Mouse (Mus musculus) frontal cortex, postnatal 36 days (tissue): Measurements from ENCODE around the gene Gucy2c.

Experiments used
- DNase-seq, 2 experiments: peaks; one replicate each; pipeline ENCODE4 v3.0.0; 2022; ENCODE audit warnings: low spot score in 2 of 2

Gucy2c gene

DNA sequence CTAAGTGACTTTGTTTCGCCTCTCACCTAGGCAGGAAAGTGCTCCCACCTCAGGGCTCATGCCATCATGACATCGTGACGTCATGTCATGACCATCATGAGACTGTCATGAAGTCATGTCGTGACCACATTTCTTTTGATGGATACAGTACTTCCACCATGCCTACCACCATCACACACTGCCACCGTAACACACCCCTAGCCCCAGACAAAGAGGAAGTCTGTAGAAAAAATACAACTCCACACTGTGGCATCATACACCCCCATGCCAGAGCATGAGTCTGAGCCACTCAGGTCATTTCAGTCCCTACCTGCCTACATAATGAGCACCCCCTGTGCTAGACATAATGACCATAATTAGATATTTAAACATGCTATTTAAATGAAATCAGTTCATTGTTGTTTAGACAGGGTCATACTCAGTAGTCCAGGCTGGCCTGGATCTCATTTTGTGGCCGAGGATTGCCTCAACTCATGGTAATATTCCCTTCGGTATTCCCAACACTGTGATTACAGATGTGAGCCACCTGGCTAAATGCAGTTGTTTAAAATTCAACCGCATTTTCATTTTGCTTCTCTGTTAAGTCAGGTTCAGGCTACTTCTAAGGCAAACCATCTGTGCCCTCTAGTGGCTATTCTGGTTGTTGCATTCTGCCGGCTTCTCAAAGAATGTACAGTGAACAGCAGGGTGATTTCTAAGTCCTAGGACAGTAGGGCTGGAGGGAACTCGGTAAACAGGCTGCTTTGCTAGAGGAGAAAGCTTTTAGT lies 39.0 kb downstream of the Gucy2c start:
- DNase-seq = peak; percentile 86 to 95

DNA sequence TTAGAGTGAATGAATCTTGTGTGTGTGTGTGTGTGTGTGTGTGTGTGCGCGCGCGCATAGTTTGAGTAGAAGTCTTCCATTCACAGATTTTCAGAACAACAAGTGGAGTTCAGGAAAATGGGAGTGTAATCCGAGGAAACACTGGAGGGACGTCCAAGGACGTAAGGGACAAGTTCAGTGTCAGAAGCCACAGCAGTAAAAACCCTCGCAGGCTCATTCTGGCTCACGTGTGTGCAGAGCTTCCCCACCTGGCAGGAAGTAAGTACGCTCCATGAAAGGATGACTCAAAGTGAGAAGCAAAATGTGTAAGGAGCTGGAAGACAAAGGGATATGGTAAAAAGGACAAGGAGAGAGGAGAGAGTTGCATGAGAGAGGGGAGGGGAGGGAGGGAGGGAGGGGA lies 40.3 kb downstream of the Gucy2c start:
- no peak for DNase-seq

DNA sequence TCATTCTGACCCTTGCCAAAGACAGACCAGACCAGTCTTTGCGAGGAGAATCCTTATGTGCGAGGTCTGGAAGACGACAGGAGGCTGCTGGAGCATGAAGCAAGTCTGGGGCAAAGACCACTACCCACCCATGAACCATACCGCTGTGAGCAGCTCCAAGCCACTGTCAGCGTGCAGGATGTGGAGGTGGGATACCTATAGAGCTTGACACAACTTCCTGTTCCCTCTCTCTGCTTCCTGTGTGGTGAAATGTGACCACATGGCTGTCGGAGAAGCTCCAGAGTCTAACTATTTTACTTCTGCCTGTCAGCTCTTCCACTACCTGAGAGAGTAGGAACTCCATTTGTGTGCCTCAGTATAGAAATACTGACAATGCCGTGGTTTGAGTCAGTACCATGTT lies 45.8 kb downstream of the Gucy2c start:
- no peak for DNase-seq

- no peak for DNase-seq
Measured at GRCm38 (mm10) chr6:136728144-136728543, 53.4 kb downstream of the Gucy2c start.

- DNase-seq = no peak
Measured at GRCm38 (mm10) chr6:136723171-136723570, 58.4 kb downstream of the Gucy2c start.

- DNase-seq = no peak
Measured at GRCm38 (mm10) chr6:136722565-136722964, 59.0 kb downstream of the Gucy2c start.

GRCm38 (mm10) chr6:136721925-136722324 lies 59.6 kb downstream of the Gucy2c start:
- DNase-seq = peak; percentile 44 to 56

DNA sequence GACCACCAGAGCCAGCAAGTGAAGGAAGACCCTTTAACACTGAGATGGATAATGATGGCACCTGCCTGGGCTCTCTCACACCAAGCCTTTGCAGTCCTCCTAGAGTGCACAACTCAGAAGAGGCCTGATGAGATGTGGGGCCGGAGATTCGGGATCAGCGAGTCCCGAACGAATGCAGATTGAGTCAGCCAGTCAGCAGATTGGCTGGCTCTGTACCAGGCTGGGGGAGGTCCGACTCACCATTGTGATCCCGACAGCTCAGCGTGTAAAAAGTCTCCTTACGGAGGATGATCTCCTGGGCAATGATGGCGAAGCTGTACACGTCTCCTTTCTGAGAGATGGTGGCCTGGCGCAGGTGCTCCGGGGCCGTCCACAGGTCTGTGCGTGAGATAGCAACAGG lies 61.1 kb downstream of the Gucy2c start:
- no peak for DNase-seq

DNA sequence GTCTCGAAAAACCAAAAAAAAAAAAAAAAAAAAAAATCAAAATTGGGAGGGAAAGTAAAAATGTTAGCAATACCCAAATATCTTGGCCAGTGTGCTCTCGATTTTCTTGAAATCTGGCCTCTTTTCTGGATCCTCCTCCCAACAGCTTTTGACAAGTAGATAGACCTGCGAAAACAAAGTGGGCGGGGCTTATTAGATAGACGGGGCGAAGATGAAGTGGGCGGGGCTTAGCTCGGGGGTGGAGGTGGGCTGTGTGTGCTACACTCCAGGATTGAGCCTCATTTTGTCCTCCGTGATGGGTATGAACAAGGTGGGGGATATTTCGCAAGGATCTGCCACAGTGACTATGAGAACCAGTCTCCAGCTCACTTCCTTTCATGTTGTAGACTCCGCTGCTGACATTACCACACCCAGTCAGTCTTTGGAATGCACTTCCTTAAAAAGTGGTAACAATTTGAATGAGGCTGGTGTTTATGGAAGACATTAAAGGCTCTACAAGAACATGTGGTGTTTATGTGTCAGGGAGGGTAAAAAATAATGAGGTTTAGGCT lies 65.6 kb downstream of the Gucy2c start:
- DNase-seq = no peak

GRCm38 (mm10) chr6:136714097-136714496 lies 67.5 kb downstream of the Gucy2c start:
- DNase-seq = no peak

DNA sequence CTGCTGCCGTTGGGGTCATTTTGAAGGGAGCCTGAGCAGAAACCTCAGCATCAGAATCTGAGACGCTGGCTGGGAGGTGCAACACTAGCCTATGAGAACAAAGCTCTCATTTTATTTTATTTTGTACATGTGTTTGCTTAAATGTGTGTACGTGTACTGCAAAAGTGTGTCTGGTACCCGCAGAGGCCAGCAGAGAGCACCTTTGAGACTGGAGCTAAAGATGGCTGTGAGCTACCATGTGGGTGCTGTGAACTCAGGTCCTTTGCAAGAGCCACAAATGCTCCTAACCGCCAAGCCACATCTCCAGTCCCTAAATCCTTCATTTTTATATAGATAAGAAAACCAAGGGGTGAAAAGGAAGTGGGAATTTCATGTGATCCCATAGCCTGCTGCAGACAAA lies 71.2 kb downstream of the Gucy2c start:
- no peak for DNase-seq

DNA sequence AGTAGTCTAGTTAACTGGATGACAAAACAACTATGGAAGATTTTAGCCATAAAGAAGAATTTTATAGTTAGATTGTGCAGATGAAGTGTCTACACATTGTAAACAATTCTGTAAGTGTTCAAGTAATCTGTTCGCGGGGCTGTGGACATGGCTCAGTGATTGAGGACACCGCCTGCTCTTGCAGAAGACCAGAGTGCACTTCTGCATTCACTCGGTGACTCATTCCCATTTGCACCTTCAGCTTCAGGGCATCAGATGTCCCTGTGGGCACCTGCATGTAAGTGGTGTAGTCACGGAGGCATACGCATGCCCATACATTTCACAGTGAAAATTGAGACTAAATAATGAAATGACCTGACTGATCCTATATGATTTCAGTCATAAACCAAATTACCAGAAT lies 73.0 kb downstream of the Gucy2c start:
- no peak for DNase-seq

DNA sequence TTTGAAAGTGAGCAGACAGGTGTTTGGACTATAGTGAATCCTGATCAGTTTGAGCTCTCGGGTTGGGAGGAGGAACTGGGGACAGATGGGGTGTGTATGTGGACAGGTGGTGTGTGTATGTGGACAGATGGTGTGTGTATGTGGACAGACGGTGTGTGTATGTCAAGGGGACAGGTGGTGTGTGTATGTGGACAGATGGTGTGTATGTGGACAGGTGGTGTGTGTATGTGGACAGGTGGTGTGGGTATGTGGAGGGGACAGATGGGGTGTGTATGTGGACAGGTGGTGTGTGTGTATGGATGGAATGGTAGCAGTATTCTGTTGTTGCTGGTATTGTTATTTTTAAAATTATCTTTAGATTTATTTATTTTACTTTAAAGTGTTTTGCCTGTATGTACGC lies 79.7 kb downstream of the Gucy2c start:
- no peak for DNase-seq

- DNase-seq = no peak
Measured at GRCm38 (mm10) chr6:136701185-136701584, 80.4 kb downstream of the Gucy2c start.

GRCm38 (mm10) chr6:136691314-136691713 lies 90.3 kb downstream of the Gucy2c start:
- DNase-seq = no peak

DNA sequence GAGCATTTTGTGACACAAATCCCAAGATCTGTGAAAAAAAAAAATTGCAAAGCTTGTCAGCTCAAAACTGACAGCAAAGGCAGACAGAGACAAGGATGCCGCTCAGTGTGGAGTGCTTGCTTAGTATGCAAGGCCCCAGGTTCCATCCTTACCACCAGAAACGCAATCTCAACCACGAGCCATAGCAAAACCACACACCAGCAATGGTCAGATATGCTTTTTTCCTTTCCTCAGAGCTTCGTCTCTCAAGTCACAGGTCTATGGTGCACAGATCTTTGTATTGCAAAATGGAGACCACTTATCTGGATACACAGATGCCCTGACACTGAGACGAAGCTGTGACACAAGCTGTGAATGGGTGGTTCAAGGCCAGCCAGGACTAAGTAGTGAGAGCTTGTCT lies 91.0 kb downstream of the Gucy2c start:
- no peak for DNase-seq

GRCm38 (mm10) chr6:136689790-136690413 lies 91.7 kb downstream of the Gucy2c start:
- no peak for DNase-seq

- DNase-seq = no peak
Measured at GRCm38 (mm10) chr6:136685433-136685832, 96.1 kb downstream of the Gucy2c start.

- no peak for DNase-seq
Measured at GRCm38 (mm10) chr6:136683410-136684334, 97.9 kb downstream of the Gucy2c start.

GRCm38 (mm10) chr6:136679381-136679780 lies 102.2 kb downstream of the Gucy2c start:
- no peak for DNase-seq

GRCm38 (mm10) chr6:136674935-136675334 lies 106.6 kb downstream of the Gucy2c start:
- DNase-seq = no peak

GRCm38 (mm10) chr6:136672467-136672866 lies 109.1 kb downstream of the Gucy2c start:
- peak; percentile 72 to 82 for DNase-seq
